Comparison of ENCODE assay signal across 25 mouse cellular contexts in genomic region chr17:14734380-14734779, GRCm38 (mm10). TPM values are rescaled to one million over a fixed set of nuclear protein-coding genes. Genes with fewer than 3 reads are reported as not detected.
A peak's percentile ranks its signal among the peaks of the same experiment; 100 is the strongest.
DNase-seq lines count a peak whose midpoint lies in the region; ATAC-seq and TF ChIP-seq lines count a peak whose summit lies in the region.
"Had no signal": no experiment of that assay in that cellular context is flagged by ENCODE, and none has a peak within 500 bp of the region (broad histone marks: within the 10 kb centered on the region; RNA-seq: fewer than 3 reads in every experiment).

No protein-coding gene starts in this region.

- ATAC-seq in heart, embryonic 13.5 days (ENCODE audit: extremely low read depth, insufficient number of reproducible peaks, low FRiP score, low TSS enrichment): no peak
- ATAC-seq in heart, postnatal 0 days (ENCODE audit: insufficient read depth, low read depth): no peak
- ATAC-seq: CD4-positive, CD25-positive, alpha-beta regulatory T cell, adult 4 months; forebrain, embryonic 13.5 days; intestine, postnatal 0 days had no signal

- no peak for TF ChIP-seq EP300 in heart, adult 2 months (IDR thresholded peaks at IDR 0.05; ENCODE audit: insufficient read depth, low read depth, low read length)
- no peak for TF ChIP-seq EP300 in heart, postnatal 0 days (IDR thresholded peaks at IDR 0.05; ENCODE audit: low read depth)

- no peak for DNase-seq in heart, adult 2 months
- no peak for DNase-seq in heart, postnatal 0 days (ENCODE audit: low spot score)
- no peak for DNase-seq in heart, postnatal 36 days
- no peak for DNase-seq in layer of hippocampus, adult 2 months (ENCODE audit: low spot score in 2 of 2)
- no peak for DNase-seq in layer of hippocampus, postnatal 10 days (ENCODE audit: low spot score in 2 of 2)
- DNase-seq in adrenal gland, adult 8-10 months: no peak
- DNase-seq: adrenal gland, adult 2 months; adrenal gland, postnatal 25 days; cerebellum, adult 11-12 months; cerebellum, adult 8-10 months; cerebellum, postnatal 36 days; embryo, embryonic 11 days; gastrocnemius, postnatal 25 days; heart, postnatal 4 days; kidney, adult 2 months had no signal

- H3K4me1 ChIP-seq in heart, embryonic 13.5 days: peaks cover 14% of the 10 kb centered on the region
- peaks cover 2% of the 10 kb centered on the region; the same call in 1 of the 2 replicates for H3K4me1 ChIP-seq in heart, adult 2 months (ENCODE audit: control insufficient read depth, insufficient read depth, low read length)
- no peaks in the 10 kb centered on the region for H3K4me1 ChIP-seq in heart, postnatal 0 days (ENCODE audit: control insufficient read depth, insufficient read depth)
- H3K4me1 ChIP-seq: embryonic facial prominence, embryonic 10.5 days; embryonic facial prominence, embryonic 13.5 days; forebrain, embryonic 10.5 days; forebrain, embryonic 13.5 days had no signal

- intact Hi-C loops in heart, adult 2 months (cut with DNase I): no loop called here
- intact Hi-C loops in heart, postnatal 36 days (cut with DNase I): no loop called here

- no peak for TF ChIP-seq CTCF in heart, adult 2 months (IDR thresholded peaks at IDR 0.05)
- TF ChIP-seq CTCF in heart, postnatal 0 days (IDR thresholded peaks at IDR 0.05; ENCODE audit: low read depth): no peak
- no peak for TF ChIP-seq CTCF in layer of hippocampus, adult 2 months (conservative IDR thresholded peaks at IDR 0.05)

- H3K4me2 ChIP-seq in heart, embryonic 13.5 days: no peak overlapping the region
- H3K4me2 ChIP-seq in heart, postnatal 0 days (ENCODE audit: low read depth, low read length): no peak overlapping the region
- H3K4me2 ChIP-seq in myocyte (ENCODE audit: low read depth): peak overlapping the region; percentile 13
- H3K4me2 ChIP-seq: embryonic facial prominence, embryonic 13.5 days; forebrain, embryonic 13.5 days; heart, embryonic 12.5 days had no signal

- H3ac ChIP-seq in myocyte (ENCODE audit: control insufficient read depth, insufficient read length): no peak overlapping the region

- peak overlapping the region; percentile 13 for H3K27ac ChIP-seq in heart, embryonic 13.5 days (replicated peaks)
- H3K27ac ChIP-seq in heart, adult 2 months: no peak overlapping the region
- 0 out of 2 replicates have a peak overlapping the region, but pooled peaks have one; percentile 11 for H3K27ac ChIP-seq in heart, postnatal 0 days (ENCODE audit: low read depth)
- H3K27ac ChIP-seq in layer of hippocampus, adult 2 months: peak overlapping the region; percentile 80
- H3K27ac ChIP-seq: embryonic facial prominence, embryonic 10.5 days; embryonic facial prominence, embryonic 13.5 days; forebrain, embryonic 10.5 days; forebrain, embryonic 13.5 days had no signal

- WGBS in heart, embryonic 13.5 days: 72% methylated on average over 4 of the region's 4 CpGs
- WGBS in heart, adult 2 months: 66% methylated on average over 4 of the region's 4 CpGs
- 72% methylated on average over 4 of the region's 4 CpGs for WGBS in heart, postnatal 0 days

- TF ChIP-seq POLR2A in heart, adult 2 months (IDR thresholded peaks at IDR 0.05; ENCODE audit: insufficient read depth, low read depth, low read length): no peak
- TF ChIP-seq POLR2A in myocyte (IDR thresholded peaks at IDR 0.05; ENCODE audit: insufficient read length, low read depth): no peak

- no peaks in the 10 kb centered on the region for H3K27me3 ChIP-seq in heart, embryonic 13.5 days (replicated peaks)
- H3K27me3 ChIP-seq in heart, adult 2 months (ENCODE audit: control insufficient read depth, insufficient read depth, low read length): no peaks in the 10 kb centered on the region
- no peaks in the 10 kb centered on the region for H3K27me3 ChIP-seq in heart, postnatal 0 days (ENCODE audit: control insufficient read depth, insufficient read depth, low read length)
- no peaks in the 10 kb centered on the region for H3K27me3 ChIP-seq in myocyte (ENCODE audit: control insufficient read depth, insufficient read depth, insufficient read length)
- H3K27me3 ChIP-seq: embryonic facial prominence, embryonic 13.5 days; forebrain, embryonic 13.5 days; heart, embryonic 12.5 days had no signal

- H3K9me3 ChIP-seq in heart, embryonic 13.5 days: no peaks in the 10 kb centered on the region
- H3K9me3 ChIP-seq in heart, postnatal 0 days (replicated peaks; ENCODE audit: control insufficient read depth, low read length): no peaks in the 10 kb centered on the region
- H3K9me3 ChIP-seq: embryonic facial prominence, embryonic 10.5 days; embryonic facial prominence, embryonic 13.5 days; forebrain, embryonic 10.5 days; forebrain, embryonic 13.5 days; heart, embryonic 12.5 days had no signal

- no peaks in the 10 kb centered on the region for H3K36me3 ChIP-seq in heart, embryonic 13.5 days
- no peaks in the 10 kb centered on the region for H3K36me3 ChIP-seq in heart, adult 2 months (ENCODE audit: control insufficient read depth, insufficient read depth, low read length)
- no peaks in the 10 kb centered on the region for H3K36me3 ChIP-seq in heart, postnatal 0 days (replicated peaks; ENCODE audit: control insufficient read depth, insufficient read depth, low read length)
- H3K36me3 ChIP-seq in myocyte (ENCODE audit: control insufficient read depth, insufficient read depth): no peaks in the 10 kb centered on the region
- H3K36me3 ChIP-seq: embryonic facial prominence, embryonic 10.5 days; embryonic facial prominence, embryonic 13.5 days; forebrain, embryonic 10.5 days; heart, embryonic 12.5 days had no signal

- no peak overlapping the region for H3K9ac ChIP-seq in heart, embryonic 13.5 days
- no peak overlapping the region for H3K9ac ChIP-seq in heart, adult 2 months (ENCODE audit: low read depth, low read length)
- no peak overlapping the region for H3K9ac ChIP-seq in heart, postnatal 0 days (replicated peaks; ENCODE audit: low read depth, low read length)
- H3K9ac ChIP-seq: embryonic facial prominence, embryonic 13.5 days; forebrain, embryonic 13.5 days; heart, embryonic 12.5 days had no signal

- H3K4me3 ChIP-seq in heart, embryonic 13.5 days: no peak overlapping the region
- H3K4me3 ChIP-seq in heart, adult 2 months: no peak overlapping the region
- no peak overlapping the region for H3K4me3 ChIP-seq in heart, postnatal 0 days (ENCODE audit: low read depth, low read length)
- no peak overlapping the region for H3K4me3 ChIP-seq in layer of hippocampus, adult 2 months
- H3K4me3 ChIP-seq in myocyte: no peak overlapping the region
- H3K4me3 ChIP-seq: embryonic facial prominence, embryonic 10.5 days; embryonic facial prominence, embryonic 13.5 days; forebrain, embryonic 10.5 days; forebrain, embryonic 13.5 days; heart, embryonic 12.5 days had no signal

- no peaks in the 10 kb centered on the region for H3K79me2 ChIP-seq in heart, adult 2 months (replicated peaks; ENCODE audit: control insufficient read depth, insufficient read depth, low read length)
- H3K79me2 ChIP-seq in myocyte (ENCODE audit: control insufficient read depth, insufficient read depth): no peaks in the 10 kb centered on the region

TF ChIP-seq in myocyte, 11 proteins besides CTCF, POLR2A, EP300 and RAD21:
- TF ChIP-seq POLR2AphosphoS2 (IDR thresholded peaks at IDR 0.05; ENCODE audit: insufficient read length, low read depth) (no peak), MYOG (IDR thresholded peaks at IDR 0.05; ENCODE audit: control insufficient read depth in 1 of 3, insufficient read depth in 1 of 3, insufficient read length in 2 of 3, low read depth in 2 of 3) (no peak), REST (IDR thresholded peaks at IDR 0.05; ENCODE audit: insufficient read depth, insufficient read length) (no peak), MYOD1 (IDR thresholded peaks at IDR 0.05; ENCODE audit: control insufficient read depth in 1 of 3, insufficient read length in 2 of 3, low read depth in 2 of 3) (no peak), TCF12 (IDR thresholded peaks at IDR 0.05; ENCODE audit: insufficient read depth, poor library complexity, severe bottlenecking) (no peak), CEBPB (IDR thresholded peaks at IDR 0.05; ENCODE audit: insufficient read depth, poor library complexity, severe bottlenecking) (no peak), MAX (IDR thresholded peaks at IDR 0.05; ENCODE audit: low read depth) (no peak), TCF3 (IDR thresholded peaks at IDR 0.05; ENCODE audit: insufficient read length, low read depth) (no peak), SRF (IDR thresholded peaks at IDR 0.05; ENCODE audit: control insufficient read depth, insufficient read length, low read depth) (no peak), USF1 (IDR thresholded peaks at IDR 0.05; ENCODE audit: low read depth) (no peak), E2F4 (IDR thresholded peaks at IDR 0.05; ENCODE audit: insufficient read depth) (no peak)

RNA-seq across cellular contexts. Expression of gene Thbs2, which starts 40.3 kb away (rescaled TPM):
- 19.1 and 22.9 TPM in 2 replicates for polyA plus RNA-seq in heart, embryonic 13.5 days (2015; fragmentation: Nextera tagmentation; extraction: Ambion mirVana)
- total RNA-seq in heart, adult 2 months (2021): 10 to 100 TPM; 12.2 to 21.0 TPM
- 10.8 and 22.0 TPM in 2 replicates for polyA plus RNA-seq in heart, adult 2 months (2012; rRNA removed)
- total RNA-seq in heart, postnatal 0 days (2014; rRNA removed; ENCODE audit: low replicate concordance): 39.5 and 49.7 TPM in 2 replicates
- 17.8 and 17.9 TPM in 2 replicates for polyA plus RNA-seq in heart, postnatal 0 days (2015; fragmentation: Nextera tagmentation; extraction: Ambion mirVana)
- total RNA-seq in heart, postnatal 36 days (2021): 10 to 100 TPM; 17.1 to 17.4 TPM
- total RNA-seq in layer of hippocampus, adult 2 months (2021): 1 to 10 TPM; 3.3 to 3.6 TPM
- 1 to 10 TPM; 4.1 to 4.2 TPM for total RNA-seq in layer of hippocampus, postnatal 10 days (2021)
- 15.7 TPM for polyA plus RNA-seq in myocyte (2012; fragmentation: generic; extraction: Trizol)
- total RNA-seq in adrenal gland, adult 8-10 months (2022): 1 to 10 TPM; 3.5 to 5.4 (median 3.8) TPM
- total RNA-seq: MEL had no signal
- polyA plus RNA-seq: CD4-positive, CD25-positive, alpha-beta regulatory T cell, adult 4 months had no signal
